Mouse (Mus musculus) kidney, embryonic 16.5 days (tissue): ENCODE measurements at regions not wholly inside any gene's neighbourhood (a gene's known extent, or its start where the extent isn't known, plus 50 kb on each side); places are given as distances from the start of the nearest gene placed in this dataset.

Experiments
- ATAC-seq: fragments of 200-750 bp; cut with Nextera tagmentation; 2 replicates; pipeline ENCODE4 v1.8.0; 2017; ENCODE audit warnings: moderate TSS enrichment; ENCODE audit not compliant: low FRiP score, low TSS enrichment
- H3K27ac ChIP-seq: fragments of 300-500 bp; sonication (generic); 2 replicates; pipeline ENCODE4 v1.5.1; 2014; ENCODE audit warnings: low read length
- H3K27me3 ChIP-seq: fragments of 300-500 bp; sonication (generic); 2 replicates; pipeline ENCODE4 v1.6.1; 2014; ENCODE audit warnings: low read length, control low read depth, mixed read lengths; ENCODE audit not compliant: insufficient read depth
- H3K36me3 ChIP-seq: fragments of 300-500 bp; sonication (generic); 2 replicates; pipeline ENCODE4 v1.6.1; 2014; ENCODE audit warnings: low read length, control low read depth, mixed read lengths; ENCODE audit not compliant: insufficient read depth
- H3K4me1 ChIP-seq: fragments of 300-500 bp; sonication (generic); 2 replicates; pipeline ENCODE4 v1.6.1; 2014; ENCODE audit warnings: low read length, control low read depth, mixed read lengths; ENCODE audit not compliant: insufficient read depth
- H3K4me2 ChIP-seq: fragments of 300-500 bp; sonication (generic); replicated peaks from 2 replicates; pipeline ENCODE4 v1.6.1; 2014; ENCODE audit warnings: low read depth, low read length
- H3K4me3 ChIP-seq: fragments of 300-500 bp; sonication (generic); 2 replicates; pipeline ENCODE4 v1.5.1; 2014; ENCODE audit warnings: mild to moderate bottlenecking, low read length
- H3K9ac ChIP-seq: fragments of 300-500 bp; sonication (generic); replicated peaks from 2 replicates; pipeline ENCODE4 v1.6.1; 2014; ENCODE audit warnings: low read length
- H3K9me3 ChIP-seq: fragments of 300-500 bp; sonication (generic); 2 replicates; pipeline ENCODE4 v1.6.1; 2016; ENCODE audit warnings: low read length, control low read depth
- WGBS: fragments of 180-500 bp; shearing (Covaris S2); extraction: QIAGEN DNeasy Blood & Tissue Kit; methylation state at CpG from one replicate; pipeline ENCODE4 v1.1.7; 2014; 5-methylcytosine and 5-hydroxymethylcytosine counted together

GRCm38 (mm10) chrX:76181446-76182148 lies 82.5 kb upstream of the Cldn34b3 start:
- Histone ChIP-seq H3K4me2 (no peak overlapping the region), H3K9ac (no peak overlapping the region), H3K27me3 (no peaks in the 10 kb centered on the region), H3K4me3 (no peak overlapping the region), H3K27ac (no peak overlapping the region), H3K4me1 (no peaks in the 10 kb centered on the region), H3K36me3 (no peaks in the 10 kb centered on the region), H3K9me3 (no peaks in the 10 kb centered on the region)
- WGBS = 84% methylated on average over 4 of the region's 4 CpGs
- no peak for ATAC-seq

- no peak for ATAC-seq
- Histone ChIP-seq H3K4me2 (no peak overlapping the region), H3K9ac (no peak overlapping the region)
Measured at GRCm38 (mm10) chrX:76200607-76201006, 63.5 kb upstream of the Cldn34b3 start.

DNA sequence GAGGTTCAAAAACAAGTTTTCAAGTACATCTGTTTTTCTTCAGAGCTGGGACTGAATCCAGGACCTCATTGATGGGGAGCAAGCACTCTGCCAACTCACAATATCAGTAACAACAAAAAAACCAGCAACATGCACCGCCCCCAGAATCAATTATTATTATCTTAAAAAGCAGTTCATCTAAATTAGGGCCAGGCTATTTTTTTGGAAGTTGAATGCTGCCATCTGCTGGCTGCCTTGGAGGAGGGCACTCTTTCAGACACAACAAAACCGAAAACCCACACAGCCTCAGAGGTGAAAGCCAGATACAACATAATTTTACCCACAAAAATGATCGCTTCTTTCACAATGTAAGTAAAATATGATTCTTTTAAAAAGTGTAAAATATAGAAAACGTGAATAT lies 62.7 kb upstream of the Cldn34b3 start:
- Histone ChIP-seq H3K9me3 (no peaks in the 10 kb centered on the region), H3K9ac (no peak overlapping the region), H3K4me3 (no peak overlapping the region), H3K4me2 (no peak overlapping the region), H3K36me3 (no peaks in the 10 kb centered on the region), H3K27ac (no peak overlapping the region), H3K27me3 (no peaks in the 10 kb centered on the region), H3K4me1 (no peaks in the 10 kb centered on the region)
- ATAC-seq = no peak
- 22% methylated on average over 4 of the region's 4 CpGs for WGBS

More at GRCm38 (mm10) chrX:76200607-76201006, 63.5 kb upstream of the Cldn34b3 start:
- no peak overlapping the region for H3K4me3 ChIP-seq
- no peaks in the 10 kb centered on the region for H3K27me3 ChIP-seq
- H3K36me3 ChIP-seq = no peaks in the 10 kb centered on the region
- no peaks in the 10 kb centered on the region for H3K4me1 ChIP-seq
- H3K9me3 ChIP-seq = no peaks in the 10 kb centered on the region
- no peak overlapping the region for H3K27ac ChIP-seq
- 65% methylated on average over 1 of the region's 1 CpGs for WGBS
